Mouse (Mus musculus) heart, embryonic 14.5 days (tissue): ENCODE measurements around the gene Lmo4. TPM values are rescaled to one million over a fixed set of nuclear protein-coding genes. Genes with fewer than 3 reads are reported as not detected.
A peak's percentile ranks its signal among the peaks of the same experiment; 100 is the strongest.

Experiments used
- ATAC-seq: fragments of 200-750 bp; cut with Nextera tagmentation; 2 replicates; pipeline ENCODE4 v1.8.0; 2017; ENCODE audit warnings: low read depth, moderate TSS enrichment; ENCODE audit not compliant: insufficient number of reproducible peaks, insufficient read depth, low FRiP score
- H3K27ac ChIP-seq, 2 experiments: fragments of 200-500 bp in 1 of 2; fragments of 300-500 bp in 1 of 2; sonication (generic) in 1 of 2; replicated peaks in 1 of 2; 2 replicates each; pipeline ENCODE4 v1.5.1; 2012 to 2014; ENCODE audit warnings: low read depth in 2 of 2, low read length in 2 of 2, control low read depth in 1 of 2, mild to moderate bottlenecking in 1 of 2, mixed read lengths in 1 of 2; ENCODE audit not compliant: control insufficient read depth in 1 of 2, insufficient read depth in 1 of 2
- H3K27me3 ChIP-seq: fragments of 300-500 bp; sonication (generic); 2 replicates; pipeline ENCODE4 v1.6.1; 2014; ENCODE audit warnings: mild to moderate bottlenecking, low read length, control low read depth; ENCODE audit not compliant: control insufficient read depth, insufficient read depth
- H3K36me3 ChIP-seq: fragments of 300-500 bp; sonication (generic); 2 replicates; pipeline ENCODE4 v1.6.1; 2014; ENCODE audit warnings: mild to moderate bottlenecking, control low read depth, low read length, mixed read lengths; ENCODE audit not compliant: control insufficient read depth, insufficient read depth
- H3K4me1 ChIP-seq, 2 experiments: fragments of 200-500 bp in 1 of 2; fragments of 300-500 bp in 1 of 2; sonication (generic) in 1 of 2; 2 replicates each; pipeline ENCODE4 v1.6.1; 2012 to 2014; ENCODE audit warnings: low read length in 2 of 2, control low read depth in 1 of 2, mixed read lengths in 1 of 2; ENCODE audit not compliant: control insufficient read depth in 2 of 2, insufficient read depth in 2 of 2
- H3K4me2 ChIP-seq: fragments of 300-500 bp; sonication (generic); 2 replicates; pipeline ENCODE4 v1.6.1; 2014; ENCODE audit warnings: mild to moderate bottlenecking, low read length
- H3K4me3 ChIP-seq, 2 experiments: fragments of 200-500 bp in 1 of 2; fragments of 300-500 bp in 1 of 2; sonication (generic) in 1 of 2; 2 replicates each; pipeline ENCODE4 v1.5.1; 2012 to 2014; ENCODE audit warnings: low read length in 2 of 2, mild to moderate bottlenecking in 2 of 2, control low read depth in 1 of 2, low read depth in 1 of 2, moderate library complexity in 1 of 2; ENCODE audit not compliant: control insufficient read depth in 1 of 2, insufficient read depth in 1 of 2
- H3K9ac ChIP-seq: fragments of 300-500 bp; sonication (generic); 2 replicates; pipeline ENCODE4 v1.6.1; 2014; ENCODE audit warnings: mild to moderate bottlenecking, low read length
- H3K9me3 ChIP-seq: fragments of 300-500 bp; sonication (generic); 2 replicates; pipeline ENCODE4 v1.6.1; 2016; ENCODE audit warnings: low read length, control low read depth; ENCODE audit not compliant: control insufficient read depth
- WGBS: fragments of 180-500 bp; shearing (Covaris S2); extraction: QIAGEN DNeasy Blood & Tissue Kit; methylation state at CpG from one replicate; pipeline ENCODE4 v1.1.7; 2014; 5-methylcytosine and 5-hydroxymethylcytosine counted together
- polyA plus RNA-seq: library from polyadenylated mRNA; unstranded; fragments of >200 nt; fragmentation: Nextera tagmentation; extraction: Ambion mirVana; gene quantifications from 2 replicates; pipeline ENCODE4 v1.2.1, GENCODE M21; 2014

Gene Lmo4
- polyA plus RNA-seq, 1 experiment from 2014 or later = 45.2 TPM

- WGBS = 64% methylated on average over 7 of the region's 7 CpGs
- ATAC-seq = no peak
- H3K27me3 ChIP-seq = no peaks in the 10 kb centered on the region
- H3K4me2 ChIP-seq = no peak overlapping the region
- no peak overlapping the region for H3K27ac ChIP-seq
- H3K4me3 ChIP-seq = no peak overlapping the region
- H3K9me3 ChIP-seq = no peaks in the 10 kb centered on the region
- H3K9ac ChIP-seq = no peak overlapping the region
- peaks cover 0 to 3% of the 10 kb centered on the region in 2 experiments; a peak in 2 of 4 replicates for H3K4me1 ChIP-seq
- H3K36me3 ChIP-seq = no peaks in the 10 kb centered on the region
Measured at GRCm38 (mm10) chr3:144173866-144174588, 31.0 kb downstream of the Lmo4 start.

- H3K4me1 ChIP-seq = peaks cover 0 to 3% of the 10 kb centered on the region in 2 experiments; a peak in 2 of 4 replicates
- no peak for ATAC-seq
- H3K4me3 ChIP-seq = no peak overlapping the region
- H3K27me3 ChIP-seq = no peaks in the 10 kb centered on the region
- H3K4me2 ChIP-seq = no peak overlapping the region
- no peaks in the 10 kb centered on the region for H3K36me3 ChIP-seq
- no peak overlapping the region for H3K9ac ChIP-seq
- H3K9me3 ChIP-seq = no peaks in the 10 kb centered on the region
- WGBS = 87% methylated on average over 11 of the region's 11 CpGs
- no peak overlapping the region for H3K27ac ChIP-seq
Measured at GRCm38 (mm10) chr3:144173138-144173537, 31.9 kb downstream of the Lmo4 start.

- no peaks in the 10 kb centered on the region for H3K36me3 ChIP-seq
- H3K4me2 ChIP-seq = no peak overlapping the region
- no peak overlapping the region for H3K27ac ChIP-seq
- no peaks in the 10 kb centered on the region for H3K27me3 ChIP-seq
- no peak overlapping the region for H3K9ac ChIP-seq
- no peaks in the 10 kb centered on the region for H3K9me3 ChIP-seq
- no peak for ATAC-seq
- H3K4me1 ChIP-seq = no peaks in the 10 kb centered on the region
- 70% methylated on average over 2 of the region's 2 CpGs for WGBS
- no peak overlapping the region for H3K4me3 ChIP-seq
Measured at GRCm38 (mm10) chr3:144171749-144172148, 33.3 kb downstream of the Lmo4 start.

GRCm38 (mm10) chr3:144170539-144170938, 34.5 kb downstream of the Lmo4 start:
- Histone ChIP-seq H3K4me2 (no peak overlapping the region), H3K36me3 (no peaks in the 10 kb centered on the region), H3K27ac (no peak overlapping the region), H3K4me3 (no peak overlapping the region), H3K4me1 (no peaks in the 10 kb centered on the region; a peak in 1 of 4 replicates), H3K9me3 (no peaks in the 10 kb centered on the region), H3K9ac (no peak overlapping the region), H3K27me3 (no peaks in the 10 kb centered on the region)
- no peak for ATAC-seq
- WGBS = 80% methylated on average over 2 of the region's 2 CpGs

GRCm38 (mm10) chr3:144166439-144167155, 38.4 kb downstream of the Lmo4 start:
- H3K9me3 ChIP-seq = no peaks in the 10 kb centered on the region
- WGBS = 83% methylated on average over 8 of the region's 8 CpGs

GRCm38 (mm10) chr3:144165439-144165838, 39.6 kb downstream of the Lmo4 start:
- Histone ChIP-seq H3K4me1 (peaks cover 15 to 32% of the 10 kb centered on the region in 2 experiments), H3K36me3 (no peaks in the 10 kb centered on the region), H3K27ac (0 out of 4 replicates have a peak overlapping the region, but pooled peaks of 1 of the 2 experiments have one; percentile 71), H3K9me3 (no peaks in the 10 kb centered on the region), H3K4me3 (no peak overlapping the region), H3K27me3 (no peaks in the 10 kb centered on the region), H3K9ac (no peak overlapping the region), H3K4me2 (no peak overlapping the region)
- WGBS = 77% methylated on average over 12 of the region's 12 CpGs
- ATAC-seq = no peak

More at GRCm38 (mm10) chr3:144166439-144167155, 38.4 kb downstream of the Lmo4 start:
- no peak overlapping the region for H3K27ac ChIP-seq
- no peak overlapping the region for H3K4me2 ChIP-seq
- no peak for ATAC-seq
- no peak overlapping the region for H3K9ac ChIP-seq
- peaks cover 10 to 21% of the 10 kb centered on the region in 2 experiments for H3K4me1 ChIP-seq
- H3K27me3 ChIP-seq = no peaks in the 10 kb centered on the region
- H3K4me3 ChIP-seq = no peak overlapping the region
- H3K36me3 ChIP-seq = no peaks in the 10 kb centered on the region

GRCm38 (mm10) chr3:144164665-144165385, 40.2 kb downstream of the Lmo4 start:
- H3K27ac ChIP-seq = peak overlapping the region; percentile 23 to 71; a peak in 2 of 4 replicates
- ATAC-seq = no peak
- peaks cover 15 to 32% of the 10 kb centered on the region in 2 experiments for H3K4me1 ChIP-seq
- no peak overlapping the region for H3K4me3 ChIP-seq
- H3K27me3 ChIP-seq = no peaks in the 10 kb centered on the region
- whole genome bisulfite sequencing = 47% methylated on average over 9 of the region's 9 CpGs
- no peaks in the 10 kb centered on the region for H3K36me3 ChIP-seq
- H3K9me3 ChIP-seq = no peaks in the 10 kb centered on the region
- no peak overlapping the region for H3K9ac ChIP-seq
- 0 out of 2 replicates have a peak overlapping the region, but pooled peaks have one; percentile 37 for H3K4me2 ChIP-seq
